Mouse (Mus musculus): ENCODE measurements around the gene Bcas3.
"Not testable (repeated sequence)": the region's sequence is repeated elsewhere in the genome, so short reads cannot be mapped to it uniquely, and the experiment has no call there.

The Bcas3 gene

DNA sequence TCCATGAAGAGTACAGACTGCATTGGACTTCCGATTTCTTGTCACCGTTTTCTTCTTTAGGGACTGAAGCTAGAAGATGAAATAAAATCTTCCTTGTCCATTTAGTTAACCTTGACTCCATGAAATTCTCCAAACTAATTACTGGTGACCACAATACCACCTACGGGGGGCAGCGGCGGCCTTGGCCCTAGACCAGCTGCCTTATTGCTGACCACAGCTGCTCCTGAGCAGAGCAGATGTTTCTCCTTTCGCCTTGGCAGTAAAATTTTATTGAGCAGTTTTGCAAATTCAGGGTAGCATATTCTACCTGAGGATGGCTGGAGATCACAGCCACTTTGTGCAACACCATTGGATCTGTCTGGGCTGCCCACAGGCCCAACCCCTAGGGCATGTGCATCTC lies 356.2 kb downstream of the Bcas3 start:
- DNase-seq (ENCODE audit: low read depth, low spot score), result no peak

GRCm38 (mm10) chr11:85710155-85710554 lies 357.2 kb downstream of the Bcas3 start:
- DNase-seq (ENCODE audit: low read depth, low spot score), result no peak

DNA sequence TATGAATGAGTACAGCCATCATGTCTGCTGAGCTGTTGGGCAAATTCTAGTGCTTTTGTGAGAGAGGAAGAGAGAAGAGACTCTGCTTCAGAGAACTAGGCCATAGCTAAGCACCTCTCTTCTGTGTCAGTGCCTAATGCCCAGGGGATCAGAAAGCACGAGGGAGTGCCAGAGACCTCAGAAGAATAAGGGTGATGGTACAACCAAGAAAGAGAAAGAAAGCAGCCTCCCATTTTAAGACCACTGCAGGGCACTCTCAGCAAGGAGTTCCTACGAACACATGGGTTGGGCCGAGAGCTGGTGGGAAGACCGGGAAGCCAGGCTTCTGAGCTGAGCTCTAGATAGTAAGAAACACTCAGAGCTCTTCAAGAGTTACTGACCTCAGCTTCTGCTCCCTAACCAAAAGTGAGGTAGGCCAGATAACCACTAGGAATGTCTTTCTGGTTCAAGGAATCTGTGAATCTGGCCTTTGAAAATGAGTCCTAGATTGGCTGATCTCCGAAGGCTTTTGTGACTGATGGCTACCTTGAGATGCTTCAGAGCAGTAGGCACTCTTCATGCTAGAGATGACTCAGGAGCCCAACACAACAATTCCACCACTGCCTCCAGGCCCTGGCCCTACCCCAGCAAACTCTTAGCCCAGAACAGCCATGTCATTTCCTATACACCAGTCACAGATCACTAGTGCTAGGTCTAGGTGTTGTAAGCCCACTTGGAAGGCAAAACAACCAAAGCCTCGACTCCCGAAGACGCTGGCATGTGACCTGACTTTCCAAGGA lies 359.2 kb downstream of the Bcas3 start:
- DNase-seq (ENCODE audit: low read depth, low spot score), result no peak

GRCm38 (mm10) chr11:85712860-85713813 lies 360.2 kb downstream of the Bcas3 start:
- DNase-seq (ENCODE audit: low read depth, low spot score), result no peak

DNA sequence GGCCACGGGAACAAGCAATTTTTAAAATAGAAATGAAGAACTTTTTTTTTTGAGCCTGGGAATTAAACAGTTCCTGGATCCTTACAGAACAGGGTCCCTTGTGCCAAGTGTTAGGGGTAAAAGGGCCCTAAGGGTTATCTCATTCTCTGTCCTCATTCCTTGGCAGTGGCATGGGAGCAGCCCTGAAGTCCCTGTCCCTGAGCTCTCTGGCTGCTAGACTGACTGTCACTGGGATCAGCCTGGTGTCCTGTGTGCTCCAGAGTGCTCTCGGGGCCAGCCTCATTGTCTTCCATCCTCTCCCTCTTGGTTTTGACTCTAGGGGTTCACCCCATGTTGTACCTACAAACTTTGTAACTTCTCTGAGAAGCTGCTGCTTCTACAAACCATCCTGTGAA lies 360.8 kb downstream of the Bcas3 start:
- no peak for DNase-seq (ENCODE audit: low read depth, low spot score)

- DNase-seq (ENCODE audit: low read depth, low spot score), result no peak
Measured at GRCm38 (mm10) chr11:85714312-85714931, 361.5 kb downstream of the Bcas3 start.

- not testable (repeated sequence) for DNase-seq (ENCODE audit: low read depth, low spot score)
Measured at GRCm38 (mm10) chr11:85716730-85717129, 363.8 kb downstream of the Bcas3 start.

GRCm38 (mm10) chr11:85719091-85719490 lies 366.1 kb downstream of the Bcas3 start:
- DNase-seq (ENCODE audit: low read depth, low spot score), result no peak

GRCm38 (mm10) chr11:85719766-85720165 lies 366.8 kb downstream of the Bcas3 start:
- no peak for DNase-seq (ENCODE audit: low read depth, low spot score)

GRCm38 (mm10) chr11:85720269-85720773 lies 367.4 kb downstream of the Bcas3 start:
- no peak for DNase-seq (ENCODE audit: low read depth, low spot score)

- DNase-seq (ENCODE audit: low read depth, low spot score), result no peak
Measured at GRCm38 (mm10) chr11:85721986-85722385, 369.0 kb downstream of the Bcas3 start.

- DNase-seq (ENCODE audit: low read depth, low spot score), result no peak
Measured at GRCm38 (mm10) chr11:85724159-85724558, 371.2 kb downstream of the Bcas3 start.

- DNase-seq (ENCODE audit: low read depth, low spot score), result no peak
Measured at GRCm38 (mm10) chr11:85729725-85730124, 376.8 kb downstream of the Bcas3 start.

- no peak for DNase-seq (ENCODE audit: low read depth, low spot score)
Measured at GRCm38 (mm10) chr11:85732462-85733012, 379.6 kb downstream of the Bcas3 start.

DNA sequence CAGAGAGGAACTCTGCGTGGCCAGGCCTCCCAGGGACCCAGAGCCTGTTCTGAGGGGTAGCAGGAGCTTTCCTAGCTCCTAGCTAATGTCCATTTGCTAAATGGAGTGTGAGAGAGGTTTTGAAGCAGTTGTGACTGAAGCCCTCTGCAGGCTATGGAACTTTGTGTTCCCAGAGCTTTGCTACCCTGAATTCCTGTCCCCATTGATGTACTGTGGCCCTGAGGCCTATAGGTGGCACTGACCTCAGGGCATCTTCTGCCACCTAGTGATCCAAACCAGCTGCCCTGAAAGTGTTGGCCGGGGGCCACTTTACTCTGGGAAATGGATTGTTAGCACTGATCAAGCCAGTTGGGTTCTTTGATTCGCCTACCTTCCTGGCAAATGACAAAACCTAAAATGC lies 380.6 kb downstream of the Bcas3 start:
- DNase-seq (ENCODE audit: low read depth, low spot score), result no peak

DNA sequence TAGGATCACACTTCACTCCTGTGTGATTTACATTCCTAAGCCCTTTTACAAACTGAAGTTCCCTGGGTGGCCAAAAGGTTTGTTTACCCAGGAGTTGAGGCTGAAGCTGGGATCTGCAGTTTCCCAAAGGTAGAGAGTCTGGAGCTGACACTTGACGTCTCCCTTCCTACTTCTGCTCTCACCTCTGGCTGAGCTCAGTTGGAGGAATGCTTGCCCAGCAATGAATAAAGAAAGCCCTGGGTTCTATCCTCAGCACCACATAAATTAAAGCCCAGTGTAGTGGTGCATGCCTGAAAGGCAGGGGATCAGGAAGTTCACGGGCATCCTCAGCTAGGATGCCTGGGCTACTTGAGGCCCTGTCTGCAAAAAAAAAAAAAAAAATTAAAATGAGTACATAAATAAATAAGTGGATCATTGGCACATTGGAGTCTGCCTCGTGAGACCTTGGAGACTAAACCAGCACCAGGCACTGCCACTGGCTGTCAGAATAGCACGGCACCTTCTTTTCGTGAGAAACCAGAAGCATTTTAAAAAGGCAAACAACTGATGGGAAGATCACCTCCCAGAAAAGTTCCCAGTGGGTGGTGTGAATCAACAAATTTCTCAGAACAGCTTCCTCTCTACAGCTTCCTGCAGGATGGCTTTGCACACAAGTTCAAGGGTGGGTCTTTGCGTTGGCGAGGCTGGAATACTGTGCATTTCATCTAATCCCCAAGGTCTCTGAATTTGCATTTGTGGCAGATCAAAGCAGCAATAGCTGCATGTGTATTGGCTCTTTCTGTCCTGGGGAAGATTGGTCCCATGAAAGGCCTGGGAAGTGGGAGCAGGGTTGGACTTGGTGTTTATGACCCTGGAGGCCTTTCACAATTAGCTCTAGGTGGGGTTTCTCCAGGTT lies 381.6 kb downstream of the Bcas3 start:
- peak; percentile 50 for DNase-seq (ENCODE audit: low read depth, low spot score)

DNA sequence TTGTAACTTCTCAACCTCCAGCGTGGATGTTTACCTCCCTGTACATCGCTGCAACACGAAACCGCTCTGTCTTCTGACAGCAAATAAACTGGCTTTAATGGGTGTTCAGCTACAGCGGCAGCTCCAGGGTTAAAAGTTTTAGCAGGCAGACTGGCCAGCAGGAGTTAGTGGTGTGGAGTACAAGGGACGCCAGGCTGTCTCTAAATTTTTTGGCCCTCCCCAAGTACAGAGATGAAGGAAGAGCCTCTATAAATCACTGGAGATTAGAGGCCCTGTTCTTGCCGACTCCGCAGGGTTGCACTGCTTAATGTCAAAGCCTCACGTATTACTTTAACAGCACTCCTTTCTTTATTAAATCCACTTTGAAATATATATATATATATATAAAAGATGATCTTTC lies 384.3 kb downstream of the Bcas3 start:
- no peak for DNase-seq (ENCODE audit: low read depth, low spot score)

GRCm38 (mm10) chr11:85737893-85738292 lies 384.9 kb downstream of the Bcas3 start:
- DNase-seq (ENCODE audit: low read depth, low spot score), result no peak

DNA sequence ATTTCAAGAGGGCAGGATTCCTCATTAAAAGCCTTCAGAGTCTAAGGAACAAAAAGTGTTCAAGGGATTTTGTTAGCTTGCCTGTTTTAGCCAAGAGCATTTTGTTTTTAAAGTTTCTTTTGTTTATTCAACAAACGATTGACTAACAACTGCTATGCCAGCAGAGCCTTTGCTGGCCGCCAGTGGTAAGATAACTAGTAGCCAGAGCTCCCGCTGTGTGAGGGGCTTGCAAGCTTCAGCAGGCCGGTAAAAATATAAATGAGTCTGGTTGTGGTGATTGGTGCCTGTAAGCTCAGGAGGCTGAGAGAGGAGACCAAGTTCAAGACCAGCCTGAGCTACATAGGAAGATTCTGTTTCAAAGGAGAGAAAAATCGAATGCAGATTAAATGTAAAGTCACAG lies 385.6 kb downstream of the Bcas3 start:
- DNase-seq (ENCODE audit: low read depth, low spot score), result no peak

- DNase-seq (ENCODE audit: low read depth, low spot score), result peak; percentile 86
Measured at GRCm38 (mm10) chr11:85739266-85739977, 386.5 kb downstream of the Bcas3 start.

Measured in telencephalon, adult 2 months (tissue).